ENCODE assay signal across 24 mouse cellular contexts in genomic region chr6:83475431-83475830, GRCm38 (mm10). TPM values are rescaled to one million over a fixed set of nuclear protein-coding genes. Genes with fewer than 3 reads are reported as not detected.
DNase-seq lines count a peak whose midpoint lies in the region; ATAC-seq and TF ChIP-seq lines count a peak whose summit lies in the region.
"Had no signal": no experiment of that assay in that cellular context is flagged by ENCODE, and none has a peak within 500 bp of the region (broad histone marks: within the 10 kb centered on the region; RNA-seq: fewer than 3 reads in every experiment).

No protein-coding gene starts in this region.

- no peak overlapping the region for H3K4me2 ChIP-seq in liver, postnatal 0 days (ENCODE audit: low read depth, low read length)
- H3K4me2 ChIP-seq: embryonic facial prominence, embryonic 12.5 days; embryonic facial prominence, embryonic 15.5 days; heart, embryonic 12.5 days; heart, embryonic 15.5 days; hindbrain, embryonic 12.5 days; hindbrain, embryonic 15.5 days had no signal

- H3K27ac ChIP-seq in liver, adult 2 months (replicated peaks; ENCODE audit: insufficient read depth, low read depth, low read length) = no peak overlapping the region
- no peak overlapping the region for H3K27ac ChIP-seq in liver, postnatal 0 days (ENCODE audit: low read depth)
- peak overlapping the region; percentile 54 for H3K27ac ChIP-seq in bone marrow macrophage, adult 2 months (ENCODE audit: insufficient read depth, low read depth, low read length)
- H3K27ac ChIP-seq: embryonic facial prominence, embryonic 12.5 days; embryonic facial prominence, embryonic 15.5 days; heart, embryonic 15.5 days; hindbrain, embryonic 12.5 days; hindbrain, embryonic 15.5 days had no signal

- no peaks in the 10 kb centered on the region for H3K9me3 ChIP-seq in liver, postnatal 0 days (ENCODE audit: low read length)
- H3K9me3 ChIP-seq: embryonic facial prominence, embryonic 12.5 days; embryonic facial prominence, embryonic 15.5 days; heart, embryonic 12.5 days; heart, embryonic 15.5 days; hindbrain, embryonic 12.5 days; hindbrain, embryonic 15.5 days had no signal

- no peak overlapping the region for H3K9ac ChIP-seq in liver, adult 2 months (ENCODE audit: low read depth, low read length)
- H3K9ac ChIP-seq in liver, postnatal 0 days (replicated peaks) = no peak overlapping the region
- H3K9ac ChIP-seq: embryonic facial prominence, embryonic 12.5 days; embryonic facial prominence, embryonic 15.5 days; forebrain, postnatal 0 days; heart, embryonic 12.5 days; heart, embryonic 15.5 days; hindbrain, embryonic 12.5 days; hindbrain, embryonic 15.5 days had no signal

- 60% methylated on average over 7 of the region's 7 CpGs for WGBS in liver, adult 2 months
- 50% methylated on average over 7 of the region's 7 CpGs for WGBS in liver, postnatal 0 days (ENCODE audit: insufficient replicate concordance)

- TF ChIP-seq EP300 in liver, postnatal 0 days (IDR thresholded peaks at IDR 0.05; ENCODE audit: low read depth) = no peak

- no peaks in the 10 kb centered on the region for H3K27me3 ChIP-seq in liver, adult 2 months (ENCODE audit: control insufficient read depth, insufficient read depth, low read length)
- no peaks in the 10 kb centered on the region for H3K27me3 ChIP-seq in liver, postnatal 0 days (ENCODE audit: insufficient read depth, low read length)
- H3K27me3 ChIP-seq: embryonic facial prominence, embryonic 12.5 days; embryonic facial prominence, embryonic 15.5 days; heart, embryonic 12.5 days; heart, embryonic 15.5 days; hindbrain, embryonic 15.5 days had no signal

- peaks cover 3% of the 10 kb centered on the region for H3K4me1 ChIP-seq in liver, adult 2 months (ENCODE audit: control insufficient read depth, insufficient read depth, low read length)
- 0 out of 2 replicates have a peak, but pooled peaks cover 2% of the 10 kb centered on the region for H3K4me1 ChIP-seq in liver, postnatal 0 days (ENCODE audit: insufficient read depth)
- peaks cover 47% of the 10 kb centered on the region for H3K4me1 ChIP-seq in bone marrow macrophage, adult 2 months (ENCODE audit: control insufficient read depth, insufficient read depth, low read length)
- H3K4me1 ChIP-seq: embryonic facial prominence, embryonic 12.5 days; embryonic facial prominence, embryonic 15.5 days; hindbrain, embryonic 15.5 days had no signal

- no peak for TF ChIP-seq POLR2A in liver, adult 2 months (IDR thresholded peaks at IDR 0.05; ENCODE audit: extremely low read depth, insufficient read depth, low read length)
- TF ChIP-seq POLR2A in bone marrow macrophage, adult 2 months (IDR thresholded peaks at IDR 0.05; ENCODE audit: borderline replicate concordance, low read depth, low read length) = no peak

- no peak for TF ChIP-seq CTCF in liver, adult 2 months (IDR thresholded peaks at IDR 0.05; ENCODE audit: low read depth, low read length)
- no peak for TF ChIP-seq CTCF in liver, postnatal 0 days (IDR thresholded peaks at IDR 0.05; ENCODE audit: low read depth)
- TF ChIP-seq CTCF in bone marrow macrophage, adult 2 months (IDR thresholded peaks at IDR 0.05; ENCODE audit: low read depth, low read length) = no peak

- H3K79me2 ChIP-seq in liver, adult 2 months (ENCODE audit: control insufficient read depth, insufficient read depth, low read length) = no peaks in the 10 kb centered on the region

- peaks cover 2% of the 10 kb centered on the region; the same call in 1 of the 2 replicates for H3K36me3 ChIP-seq in liver, adult 2 months (ENCODE audit: control insufficient read depth, insufficient read depth, low read length)
- peaks cover 7% of the 10 kb centered on the region for H3K36me3 ChIP-seq in liver, postnatal 0 days (replicated peaks; ENCODE audit: insufficient read depth, low read length)
- H3K36me3 ChIP-seq: hindbrain, embryonic 15.5 days had no signal

- DNase-seq in liver, adult 2 months (ENCODE audit: extremely low read depth, low read depth, low spot score) = peak; percentile 33
- DNase-seq in liver, postnatal 0 days = no peak
- DNase-seq in adipocyte (ENCODE audit: low spot score) = no peak
- DNase-seq in c-Kit-positive CD71-positive TER-119-positive erythroid progenitor cells, embryonic 14.5 days (ENCODE audit: low spot score) = no peak
- DNase-seq: adrenal gland, adult 2 months; adrenal gland, postnatal 14 days; cerebellum, adult 11 months; cerebellum, adult 2 months; cerebellum, adult 9-11 months; cerebellum, postnatal 25 days; forebrain, postnatal 0 days; gastrocnemius, postnatal 25 days; heart, postnatal 10 days; heart, postnatal 36 days had no signal

- no peak overlapping the region for H3K4me3 ChIP-seq in liver, adult 2 months (ENCODE audit: insufficient read depth, low read depth, low read length)
- no peak overlapping the region for H3K4me3 ChIP-seq in liver, postnatal 0 days (ENCODE audit: low read depth, low read length)
- no peak overlapping the region for H3K4me3 ChIP-seq in bone marrow macrophage, adult 2 months (ENCODE audit: insufficient read depth, low read length)
- H3K4me3 ChIP-seq: embryonic facial prominence, embryonic 12.5 days; embryonic facial prominence, embryonic 15.5 days; heart, embryonic 12.5 days; heart, embryonic 15.5 days; hindbrain, embryonic 12.5 days; hindbrain, embryonic 15.5 days had no signal

- ATAC-seq in liver, postnatal 0 days = no peak; the same call in 1 of the 2 replicates
- peak; percentile 39; the same call in 1 of the 2 replicates for ATAC-seq in granulocyte monocyte progenitor cell, adult 5-6 weeks (replicated peaks; ENCODE audit: poor library complexity, severe bottlenecking)
- ATAC-seq: forebrain, embryonic 14.5 days; forebrain, postnatal 0 days; intestine, postnatal 0 days had no signal

RNA-seq across cellular contexts. Expression of gene Tet3, which starts 16.5 kb away (rescaled TPM):
- total RNA-seq in liver, adult 2 months (2014; rRNA removed) = 4.6 and 6.6 TPM in 2 replicates
- 3.5 and 4.5 TPM in 2 replicates for polyA plus RNA-seq in liver, adult 2 months (2012; rRNA removed)
- polyA plus RNA-seq in liver, postnatal 0 days (2015; fragmentation: Nextera tagmentation; extraction: Ambion mirVana) = 7.9 and 8.5 TPM in 2 replicates
- 46.8 and 46.9 TPM in 2 replicates for polyA plus RNA-seq in bone marrow macrophage, adult 2 months (2012; ENCODE audit: insufficient read depth, insufficient read length, missing spikeins)
- total RNA-seq in granulocyte monocyte progenitor cell, adult 5-6 weeks (2014; fragmentation: Nextera tagmentation) = 35.6 and 46.9 TPM in 2 replicates
- 13.4 and 17.5 TPM in 2 replicates for total RNA-seq in granulocyte monocyte progenitor cell, adult 5-6 weeks (2017)

RNA-seq across cellular contexts. Expression of gene Dguok, which starts 31.3 kb away (rescaled TPM):
- 17.4 and 21.8 TPM in 2 replicates for total RNA-seq in liver, adult 2 months (2014; rRNA removed)
- 23.5 and 24.9 TPM in 2 replicates for polyA plus RNA-seq in liver, adult 2 months (2012; rRNA removed)
- polyA plus RNA-seq in liver, postnatal 0 days (2015; fragmentation: Nextera tagmentation; extraction: Ambion mirVana) = 24.7 and 25.8 TPM in 2 replicates
- 61.5 and 63.2 TPM in 2 replicates for polyA plus RNA-seq in bone marrow macrophage, adult 2 months (2012; ENCODE audit: insufficient read depth, insufficient read length, missing spikeins)
- 28.1 and 49.2 TPM in 2 replicates for total RNA-seq in granulocyte monocyte progenitor cell, adult 5-6 weeks (2014; fragmentation: Nextera tagmentation)
- 19.6 and 29.3 TPM in 2 replicates for total RNA-seq in granulocyte monocyte progenitor cell, adult 5-6 weeks (2017)
